Mouse (Mus musculus) gonadal fat pad, adult 2 months (tissue): ENCODE measurements around the gene Tmx1. TPM values are rescaled to one million over a fixed set of nuclear protein-coding genes. Genes with fewer than 3 reads are reported as not detected.

Source experiments
- DNase-seq: peaks from one replicate; pipeline ENCODE4 v3.0.0-alpha.2; 2012; ENCODE audit warnings: low read depth
- polyA plus RNA-seq: library from polyadenylated mRNA; depleted of rRNA; stranded (reverse); fragments of >200 nt; gene quantifications from 2 replicates; pipeline ENCODE4 v1.2.3, GENCODE M21; 2012; rRNA removed

Gene Tmx1
- polyA plus RNA-seq, 1 experiment = 12.0 TPM

DNA sequence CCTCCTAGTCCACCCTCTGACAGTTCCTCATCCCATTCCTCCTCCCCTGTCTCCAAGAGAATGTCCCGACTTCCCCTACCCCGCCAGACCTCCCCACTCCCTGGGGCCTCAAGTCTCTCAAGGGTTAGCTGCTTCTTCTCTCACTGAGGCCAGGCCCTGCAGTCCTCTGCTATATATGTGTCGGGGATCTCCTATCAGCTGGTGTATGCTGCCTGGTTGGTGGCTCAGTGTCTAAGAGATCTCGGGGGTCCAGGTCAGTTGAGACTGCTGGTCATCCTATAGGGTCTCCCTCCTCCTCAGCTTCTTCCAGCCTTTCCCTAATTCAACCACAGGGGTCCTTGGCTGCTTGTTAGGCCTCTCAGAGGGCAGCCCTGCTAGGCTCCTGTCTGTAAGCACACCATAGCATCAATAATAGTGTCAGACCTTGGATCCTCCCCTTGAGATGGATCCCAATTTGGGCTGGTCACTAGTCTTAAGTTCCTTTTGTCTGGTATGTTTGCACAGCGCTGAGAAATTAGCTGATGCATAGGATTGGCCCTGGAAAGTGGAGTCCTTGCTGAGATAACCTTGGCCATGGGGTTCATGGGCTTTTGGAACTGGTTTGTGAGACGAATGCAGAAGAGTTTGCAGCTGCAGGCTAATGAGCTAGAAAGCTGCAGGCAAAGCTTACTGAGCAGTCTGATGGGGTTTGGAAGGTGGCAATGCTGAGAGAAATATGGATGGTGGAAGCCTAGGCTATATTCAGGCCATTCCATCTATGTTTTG is 34.0 kb downstream of the Tmx1 start:
- DNase-seq = no peak

- no peak for DNase-seq
These were observed 39.5 kb downstream of the Tmx1 start for GRCm38 (mm10) chr12:70492441-70492840.

DNA sequence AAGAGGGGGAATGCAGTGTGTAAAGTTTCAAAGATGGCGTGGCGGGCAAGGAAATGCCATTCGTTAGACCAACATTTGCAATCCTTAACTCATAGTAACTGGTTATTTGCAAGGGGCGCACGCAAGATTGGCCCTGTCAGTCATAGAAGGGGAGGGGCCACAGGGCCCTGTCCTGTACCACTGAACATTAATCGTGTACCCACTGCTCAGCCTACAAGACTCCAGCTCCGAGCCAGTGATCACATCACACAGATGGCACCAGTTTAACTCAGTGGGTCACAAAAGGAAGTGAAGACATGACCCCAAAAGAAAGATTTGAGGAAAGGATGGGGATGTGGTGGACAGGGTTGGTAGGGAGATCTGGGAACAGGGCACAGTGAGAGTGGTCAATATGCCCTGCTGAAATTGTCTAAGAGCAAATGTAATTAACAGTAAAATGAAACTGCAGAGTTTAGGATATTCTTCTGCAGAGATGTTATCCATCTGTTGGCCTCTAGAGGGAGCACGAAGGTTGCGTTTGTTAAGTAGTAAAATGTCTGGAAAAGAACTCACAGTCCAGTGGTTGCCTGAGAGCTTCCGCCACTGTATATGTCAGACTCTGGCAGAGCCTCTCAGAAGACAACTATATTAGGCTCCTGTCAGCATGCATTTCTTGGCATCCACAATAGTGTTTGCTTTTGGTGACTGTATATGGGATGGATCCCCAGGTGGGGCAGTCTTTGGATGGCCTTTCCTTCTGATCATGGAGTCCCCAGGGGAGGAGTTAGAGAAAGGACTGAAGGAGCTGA is 41.8 kb downstream of the Tmx1 start:
- DNase-seq = no peak

DNA sequence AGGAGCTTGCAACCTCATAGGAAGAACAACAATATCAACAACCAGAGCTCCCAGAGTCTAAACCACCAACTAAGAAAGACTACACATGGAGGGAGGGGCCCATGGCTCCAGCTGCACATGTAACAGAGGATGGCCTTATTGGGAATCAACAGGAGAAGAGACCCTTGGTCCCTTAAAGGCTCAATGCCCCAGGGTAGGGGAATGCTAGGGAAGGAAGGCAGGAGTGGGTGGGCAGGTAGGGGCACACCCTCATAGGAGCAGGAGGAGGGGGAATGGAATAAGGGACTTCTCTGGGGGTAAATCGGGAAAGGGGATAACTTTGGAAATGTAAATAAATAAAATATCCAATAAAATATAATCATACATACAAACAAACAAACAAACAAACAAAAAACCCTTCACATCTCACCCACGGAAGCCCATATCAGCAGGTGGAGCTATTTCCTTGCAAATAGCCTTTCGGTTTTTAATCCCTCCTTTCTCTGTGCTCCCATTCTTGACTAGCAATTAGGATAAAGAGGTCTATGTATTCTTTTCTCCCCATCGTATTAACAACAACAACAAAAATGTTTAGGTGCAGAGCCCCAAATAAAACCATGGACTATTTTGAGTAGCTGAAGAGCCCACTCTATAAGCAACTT is 42.5 kb downstream of the Tmx1 start:
- DNase-seq = no peak

GRCm38 (mm10) chr12:70498091-70498490 is 45.2 kb downstream of the Tmx1 start:
- DNase-seq = no peak

DNA sequence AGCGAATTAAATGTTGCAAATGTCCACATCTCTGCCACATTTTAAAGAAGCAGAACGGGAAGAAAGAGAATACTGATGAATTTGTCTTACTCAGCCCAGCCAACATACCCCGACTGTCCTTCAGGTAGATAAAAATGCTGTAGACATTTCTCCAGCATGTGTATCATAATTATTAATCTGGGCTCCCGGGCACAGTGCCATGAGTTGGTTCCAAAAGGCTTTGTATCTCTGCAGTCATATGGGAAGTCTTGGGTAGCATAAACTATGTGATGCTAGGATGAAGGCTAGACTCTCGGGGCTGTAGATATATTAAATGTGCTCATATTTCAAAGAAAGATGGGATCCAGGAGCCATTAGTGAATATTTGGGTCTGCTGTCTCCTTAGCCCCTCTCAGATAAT is 53.1 kb downstream of the Tmx1 start:
- DNase-seq = no peak

- DNase-seq = no peak
These were observed 59.1 kb downstream of the Tmx1 start for GRCm38 (mm10) chr12:70512023-70512422.

GRCm38 (mm10) chr12:70512431-70512830 is 59.5 kb downstream of the Tmx1 start:
- no peak for DNase-seq

Other genes with a start within 250 kb of the Tmx1 start
- gene Pygl, start 221.6 kb upstream of the Tmx1 start, polyA plus RNA-seq = 77.7 and 107 TPM in 2 replicates
- 3.7 and 5.4 TPM in 2 replicates for gene Trim9, start 105.5 kb upstream of the Tmx1 start, polyA plus RNA-seq